In genomic region chr4:108117488-108117887, GRCm38 (mm10) we compare ENCODE assay signal across 9 mouse cellular contexts. TPM values are rescaled to one million over a fixed set of nuclear protein-coding genes. Genes with fewer than 3 reads are reported as not detected.
A peak's percentile ranks its signal among the peaks of the same experiment; 100 is the strongest.
DNase-seq lines count a peak whose midpoint lies in the region; ATAC-seq and TF ChIP-seq lines count a peak whose summit lies in the region.
"Had no signal": no experiment of that assay in that cellular context is flagged by ENCODE, and none has a peak within 500 bp of the region (broad histone marks: within the 10 kb centered on the region; RNA-seq: fewer than 3 reads in every experiment).

No protein-coding gene starts in this region.

- TF ChIP-seq CTCF in kidney, adult 2 months (conservative IDR thresholded peaks at IDR 0.05; ENCODE audit: insufficient read depth, insufficient read length, low read depth, low read length): no peak
- no peak for TF ChIP-seq CTCF in testis, adult 2 months (IDR thresholded peaks at IDR 0.05; ENCODE audit: control insufficient read depth, insufficient read depth, insufficient replicate concordance, low read depth, low read length)

- H3K4me2 ChIP-seq in kidney, embryonic 15.5 days: 0 out of 2 replicates have a peak overlapping the region, but pooled peaks have one; percentile 70
- 0 out of 2 replicates have a peak overlapping the region, but pooled peaks have one; percentile 60 for H3K4me2 ChIP-seq in neural tube, embryonic 15.5 days

- H3K27me3 ChIP-seq in kidney, embryonic 15.5 days: no peaks in the 10 kb centered on the region
- no peaks in the 10 kb centered on the region for H3K27me3 ChIP-seq in kidney, adult 2 months (replicated peaks; ENCODE audit: control insufficient read depth, insufficient read depth, low read length)
- no peaks in the 10 kb centered on the region for H3K27me3 ChIP-seq in testis, adult 2 months (ENCODE audit: control insufficient read depth, insufficient read depth, low read length)
- H3K27me3 ChIP-seq in neural tube, embryonic 15.5 days (replicated peaks): no peaks in the 10 kb centered on the region
- H3K27me3 ChIP-seq: limb, embryonic 15.5 days had no signal

- no peak overlapping the region for H3K9ac ChIP-seq in kidney, embryonic 15.5 days
- H3K9ac ChIP-seq in neural tube, embryonic 15.5 days (replicated peaks): no peak overlapping the region

- DNase-seq in kidney, adult 2 months: no peak
- no peak for DNase-seq in testis, postnatal 10 days (ENCODE audit: low spot score)
- DNase-seq in cerebellum, adult 9-10 months: peak; percentile 27
- no peak for DNase-seq in embryo, embryonic 10.5 days (ENCODE audit: low spot score)
- no peak for DNase-seq in urinary bladder, postnatal 14 days (ENCODE audit: low spot score)

- no peaks in the 10 kb centered on the region for H3K36me3 ChIP-seq in kidney, embryonic 15.5 days
- no peaks in the 10 kb centered on the region; the same call in 1 of the 2 replicates for H3K36me3 ChIP-seq in kidney, adult 2 months (ENCODE audit: control insufficient read depth, insufficient read depth, low read length)
- no peaks in the 10 kb centered on the region for H3K36me3 ChIP-seq in testis, adult 2 months (ENCODE audit: control insufficient read depth, insufficient read depth, low read length)
- no peaks in the 10 kb centered on the region for H3K36me3 ChIP-seq in neural tube, embryonic 15.5 days
- H3K36me3 ChIP-seq: limb, embryonic 15.5 days had no signal

- no peaks in the 10 kb centered on the region for H3K9me3 ChIP-seq in kidney, embryonic 15.5 days (replicated peaks)
- no peaks in the 10 kb centered on the region for H3K9me3 ChIP-seq in neural tube, embryonic 15.5 days (replicated peaks)
- H3K9me3 ChIP-seq: limb, embryonic 15.5 days had no signal

- no peak overlapping the region for H3K27ac ChIP-seq in kidney, embryonic 15.5 days
- no peak overlapping the region for H3K27ac ChIP-seq in kidney, adult 2 months (ENCODE audit: insufficient read depth, low read depth, low read length)
- no peak overlapping the region for H3K27ac ChIP-seq in testis, adult 2 months (ENCODE audit: control insufficient read depth, insufficient read depth, low read depth, low read length)
- H3K27ac ChIP-seq in neural tube, embryonic 15.5 days (replicated peaks): no peak overlapping the region

- no peak for ATAC-seq in kidney, embryonic 15.5 days (replicated peaks; ENCODE audit: low FRiP score)
- no peak for ATAC-seq in neural tube, embryonic 15.5 days (ENCODE audit: low FRiP score)

- H3K4me1 ChIP-seq in kidney, embryonic 15.5 days: peaks cover 2% of the 10 kb centered on the region; the same call in 1 of the 2 replicates
- H3K4me1 ChIP-seq in kidney, adult 2 months (ENCODE audit: control insufficient read depth, insufficient read depth, low read length): peaks cover under 1% of the 10 kb centered on the region; the same call in 1 of the 2 replicates
- H3K4me1 ChIP-seq in testis, adult 2 months (ENCODE audit: control insufficient read depth, insufficient read depth, low read length): peaks cover 2% of the 10 kb centered on the region; the same call in 1 of the 2 replicates
- H3K4me1 ChIP-seq in neural tube, embryonic 15.5 days: no peaks in the 10 kb centered on the region

- 94% methylated on average over 8 of the region's 8 CpGs for WGBS in kidney, embryonic 15.5 days
- 90% methylated on average over 8 of the region's 8 CpGs for WGBS in kidney, adult 2 months
- WGBS in neural tube, embryonic 15.5 days: 91% methylated on average over 8 of the region's 8 CpGs

- no peak for TF ChIP-seq POLR2A in kidney, adult 2 months (IDR thresholded peaks at IDR 0.05; ENCODE audit: low read depth, low read length)
- TF ChIP-seq POLR2A in testis, adult 2 months (IDR thresholded peaks at IDR 0.05; ENCODE audit: control insufficient read depth, low read depth, low read length): no peak

- peak overlapping the region; percentile 67; the same call in 1 of the 2 replicates for H3K4me3 ChIP-seq in kidney, embryonic 15.5 days (replicated peaks)
- no peak overlapping the region for H3K4me3 ChIP-seq in kidney, adult 2 months (ENCODE audit: insufficient read depth, low read depth, low read length)
- peak overlapping the region; percentile 54; the same call in 1 of the 2 replicates for H3K4me3 ChIP-seq in testis, adult 2 months (ENCODE audit: control insufficient read depth, low read depth, low read length)
- peak overlapping the region; percentile 60; the same call in 1 of the 2 replicates for H3K4me3 ChIP-seq in neural tube, embryonic 15.5 days (replicated peaks)

RNA-seq across cellular contexts. Expression of gene Podn, which starts 21.2 kb away (rescaled TPM):
- polyA plus RNA-seq in kidney, embryonic 15.5 days (2015; fragmentation: Nextera tagmentation; extraction: Ambion mirVana): 0.53 and 1.1 TPM in 2 replicates
- polyA plus RNA-seq in kidney, adult 2 months (2012; rRNA removed): 29.8 and 30.4 TPM in 2 replicates
- polyA plus RNA-seq in testis, adult 2 months (2012; rRNA removed): 1.5 and 2.2 TPM in 2 replicates
- polyA plus RNA-seq in neural tube, embryonic 15.5 days (2015; fragmentation: Nextera tagmentation; extraction: Ambion mirVana): 0.32 and 0.44 TPM in 2 replicates

RNA-seq across cellular contexts. Expression of gene Scp2, which starts 27.3 kb away (rescaled TPM):
- 228 and 229 TPM in 2 replicates for polyA plus RNA-seq in kidney, embryonic 15.5 days (2015; fragmentation: Nextera tagmentation; extraction: Ambion mirVana)
- 532 and 670 TPM in 2 replicates for polyA plus RNA-seq in kidney, adult 2 months (2012; rRNA removed)
- polyA plus RNA-seq in testis, adult 2 months (2012; rRNA removed): 19.3 and 25.9 TPM in 2 replicates
- 225 and 234 TPM in 2 replicates for polyA plus RNA-seq in neural tube, embryonic 15.5 days (2015; fragmentation: Nextera tagmentation; extraction: Ambion mirVana)

RNA-seq across cellular contexts. Expression of gene Echdc2, which starts 47.7 kb away (rescaled TPM):
- 36.4 and 37.2 TPM in 2 replicates for polyA plus RNA-seq in kidney, embryonic 15.5 days (2015; fragmentation: Nextera tagmentation; extraction: Ambion mirVana)
- 220 and 261 TPM in 2 replicates for polyA plus RNA-seq in kidney, adult 2 months (2012; rRNA removed)
- 4.6 and 6.7 TPM in 2 replicates for polyA plus RNA-seq in testis, adult 2 months (2012; rRNA removed)
- polyA plus RNA-seq in neural tube, embryonic 15.5 days (2015; fragmentation: Nextera tagmentation; extraction: Ambion mirVana): 11.8 and 15.4 TPM in 2 replicates
